Mouse (Mus musculus) natural killer cell, adult 2 months (primary cell): ENCODE results near the gene Ttn.

Experiments used
- DNase-seq, 2 experiments: peaks; one replicate each; pipeline ENCODE4 v3.0.0; 2022; ENCODE audit warnings: low spot score in 2 of 2

Ttn gene

DNA sequence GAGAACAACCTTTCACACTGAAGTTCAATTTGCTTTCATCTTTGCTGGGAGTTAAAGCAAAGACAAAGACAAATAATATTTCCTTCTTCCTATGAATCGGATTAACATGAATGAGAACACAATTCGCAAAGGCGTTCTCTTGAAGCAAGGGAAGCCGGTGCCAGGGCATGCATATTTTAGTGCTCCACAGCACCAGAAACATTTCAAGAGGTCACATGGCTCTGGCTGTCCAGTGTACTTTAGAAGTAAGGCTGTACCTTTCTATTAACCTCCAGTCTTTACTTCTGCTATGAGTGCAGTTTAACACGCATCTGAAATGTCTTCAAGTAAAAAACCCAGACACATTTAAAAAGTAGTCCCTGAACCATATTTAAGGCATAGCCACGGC is 20.3 kb downstream of the Ttn start:
- no peak for DNase-seq

DNA sequence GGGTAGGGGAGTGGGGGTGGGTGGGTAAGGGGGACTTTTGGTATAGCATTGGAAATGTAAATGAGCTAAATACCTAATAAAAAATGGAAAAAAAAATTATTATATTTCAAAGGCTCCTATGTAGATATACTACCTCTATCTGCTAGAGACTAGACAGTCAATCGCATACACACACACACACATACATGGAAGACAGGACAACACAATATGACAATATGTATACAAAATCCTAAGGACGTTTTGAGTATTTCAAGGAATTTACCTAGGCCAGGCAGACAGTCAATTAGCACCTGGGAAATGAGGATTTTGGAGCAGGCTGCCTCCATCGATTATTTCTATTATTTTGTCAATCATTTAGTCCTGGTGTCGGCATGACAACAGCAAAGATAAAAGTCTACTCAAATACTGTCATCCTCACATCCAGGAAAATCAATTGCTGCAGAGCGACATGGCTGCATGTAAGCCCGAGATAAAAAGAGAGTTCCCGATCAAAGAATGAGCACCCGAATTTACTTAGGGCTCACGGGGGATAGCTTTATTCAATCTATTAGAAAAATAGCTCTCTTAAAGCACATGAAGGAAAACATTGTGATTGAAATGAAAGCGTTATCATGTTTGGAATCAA is 20.8 kb downstream of the Ttn start:
- no peak for DNase-seq

DNA sequence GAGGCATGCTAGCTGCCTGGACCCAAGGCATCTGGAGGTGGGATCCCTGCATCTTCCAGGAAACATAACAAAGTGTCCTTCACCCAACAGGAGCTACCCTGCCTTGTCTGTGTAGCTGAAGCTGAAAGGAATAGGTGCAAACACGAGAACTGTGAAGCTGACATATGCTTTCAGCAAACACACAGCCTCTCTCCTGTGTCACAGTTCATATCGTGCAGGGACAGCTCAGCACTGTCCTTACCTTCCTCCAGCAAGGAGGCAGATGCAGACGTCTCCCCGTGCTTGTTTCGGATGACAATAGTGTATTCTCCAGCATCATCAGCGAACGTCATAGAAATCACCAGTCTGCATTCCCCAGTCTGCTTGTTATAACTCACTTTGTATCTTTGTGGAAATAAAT is 32.6 kb downstream of the Ttn start:
- no peak for DNase-seq

DNA sequence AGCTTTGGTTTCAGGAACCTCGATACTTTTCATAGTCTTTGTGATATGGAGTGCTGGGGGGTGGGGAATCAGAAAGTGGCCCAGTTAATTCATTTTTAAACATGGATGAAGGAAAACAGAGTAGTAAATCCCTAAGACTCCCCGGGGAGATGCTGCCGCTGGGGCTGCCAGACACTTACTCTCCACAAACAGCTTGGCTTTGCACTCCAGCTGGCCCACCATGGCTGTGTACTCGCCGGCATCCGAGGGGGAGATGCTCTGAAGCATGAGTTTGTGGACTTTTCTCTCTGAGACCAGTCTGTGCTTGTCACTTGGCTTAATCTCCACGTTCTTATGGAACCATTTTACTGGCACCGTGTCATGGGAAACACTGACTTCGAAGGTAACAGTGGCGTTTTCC is 43.8 kb downstream of the Ttn start:
- no peak for DNase-seq

DNA sequence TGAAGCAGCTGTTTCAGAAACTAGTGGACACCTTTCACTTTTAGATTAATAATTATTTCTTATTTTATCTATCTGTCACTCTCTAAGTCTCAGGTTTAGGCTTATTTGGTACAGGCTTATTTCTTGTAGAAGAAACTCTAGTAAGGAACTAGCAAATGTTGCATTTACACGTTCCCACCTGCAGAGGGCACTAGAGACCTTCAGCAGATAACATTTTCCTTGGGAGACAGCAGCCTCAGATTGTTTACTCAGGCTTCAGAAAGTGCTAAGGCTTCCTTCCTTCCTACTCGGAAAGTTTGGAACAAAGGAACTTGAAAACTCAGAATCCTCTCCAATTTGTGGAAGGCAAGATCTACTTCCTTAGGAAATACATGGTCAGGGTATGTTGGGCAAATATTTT is 52.6 kb downstream of the Ttn start:
- no peak for DNase-seq

DNA sequence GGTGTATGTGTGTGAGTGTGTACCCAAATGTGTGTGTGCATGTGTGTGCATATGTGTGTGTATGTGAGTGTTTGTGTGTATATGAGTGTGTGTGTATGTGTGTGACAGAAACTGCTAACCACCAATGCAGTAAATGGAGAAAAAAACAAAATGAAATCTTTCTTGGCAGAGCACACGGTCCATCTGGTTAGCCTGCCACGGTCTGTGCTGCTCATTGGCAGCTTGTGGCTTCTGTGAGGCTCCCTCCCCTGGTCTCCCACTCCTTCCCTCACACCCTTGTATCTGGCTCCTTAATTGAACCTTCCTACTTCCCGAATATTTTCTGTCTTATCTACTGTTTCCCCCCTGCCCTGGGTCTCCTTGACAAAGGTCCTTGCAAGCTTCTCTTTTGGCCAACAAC is 53.5 kb downstream of the Ttn start:
- DNase-seq = no peak

- DNase-seq = no peak
These were observed 54.0 kb downstream of the Ttn start for GRCm38 (mm10) chr2:76928298-76928697.

DNA sequence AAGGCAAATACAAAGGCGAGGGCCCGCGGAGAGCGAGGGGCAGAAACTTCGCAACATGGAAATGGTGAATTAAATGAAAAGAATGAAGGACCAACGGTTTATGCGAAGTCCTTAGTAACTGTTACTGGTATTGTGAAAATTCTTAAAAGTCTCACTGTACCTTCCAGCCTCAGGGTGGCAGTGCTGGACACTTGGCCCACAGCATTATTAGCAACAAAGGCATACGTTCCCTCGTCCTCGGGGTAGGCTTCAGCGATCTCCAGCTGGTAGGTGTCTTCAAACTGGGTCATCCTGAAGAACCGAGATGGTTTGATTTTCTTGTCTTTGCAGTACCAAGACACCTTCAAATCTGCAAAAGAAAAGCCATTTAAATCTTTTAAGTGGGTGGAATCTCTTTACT is 55.4 kb downstream of the Ttn start:
- DNase-seq = no peak

DNA sequence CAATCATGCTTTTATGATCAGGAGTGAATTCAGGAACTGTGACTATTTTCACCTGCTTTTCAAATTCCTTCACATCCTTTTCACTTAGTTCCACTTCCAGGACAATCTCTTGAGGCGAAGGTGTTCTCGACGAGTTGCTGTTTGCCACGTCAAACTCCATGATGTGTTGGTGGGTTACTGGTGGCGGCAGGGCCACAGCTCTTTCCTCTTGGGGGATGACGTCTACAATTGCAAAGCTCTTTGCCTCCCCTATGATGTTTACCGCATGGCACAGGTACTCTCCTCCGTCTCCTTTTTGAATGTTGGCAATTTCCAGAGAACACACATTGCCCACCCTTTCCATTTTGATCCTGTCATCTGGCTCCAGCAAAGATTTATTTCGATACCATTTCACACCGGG is 67.4 kb downstream of the Ttn start:
- no peak for DNase-seq

DNA sequence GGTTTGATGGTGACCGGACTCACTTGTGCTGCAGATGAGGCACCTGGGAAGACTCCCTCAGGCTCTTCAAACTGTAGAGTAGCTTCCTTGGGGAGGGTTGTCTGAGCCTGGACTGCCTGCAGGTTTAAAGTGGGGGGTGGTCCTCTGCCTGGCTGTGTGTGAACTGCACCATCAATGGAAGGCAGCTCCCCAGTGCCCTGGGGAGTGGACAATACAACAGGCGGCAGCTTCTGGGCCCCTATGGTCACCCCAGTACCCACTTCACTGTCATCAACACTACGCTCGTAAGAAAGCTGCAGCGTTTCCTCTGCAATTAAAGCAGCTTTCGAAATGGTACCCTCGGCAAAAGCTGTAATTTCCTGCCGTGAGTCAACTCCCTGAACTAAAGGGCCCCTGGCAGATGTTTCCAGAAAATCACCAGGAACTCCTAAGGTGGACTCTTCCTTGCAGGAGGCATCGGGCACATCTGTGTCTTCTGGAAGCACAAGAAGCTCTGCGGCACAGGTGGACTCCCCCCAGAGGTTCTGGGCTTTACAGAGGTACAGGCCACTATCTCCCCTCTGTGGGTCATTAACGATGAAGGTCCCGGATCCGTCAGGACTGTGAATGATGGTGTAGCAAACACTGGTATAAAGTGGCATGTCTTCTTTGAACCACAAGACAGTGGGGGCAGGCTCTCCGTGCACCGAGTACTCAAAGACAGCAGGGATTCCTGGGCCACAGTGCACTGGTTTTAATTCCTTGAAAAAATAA is 73.5 kb downstream of the Ttn start:
- no peak for DNase-seq

DNA sequence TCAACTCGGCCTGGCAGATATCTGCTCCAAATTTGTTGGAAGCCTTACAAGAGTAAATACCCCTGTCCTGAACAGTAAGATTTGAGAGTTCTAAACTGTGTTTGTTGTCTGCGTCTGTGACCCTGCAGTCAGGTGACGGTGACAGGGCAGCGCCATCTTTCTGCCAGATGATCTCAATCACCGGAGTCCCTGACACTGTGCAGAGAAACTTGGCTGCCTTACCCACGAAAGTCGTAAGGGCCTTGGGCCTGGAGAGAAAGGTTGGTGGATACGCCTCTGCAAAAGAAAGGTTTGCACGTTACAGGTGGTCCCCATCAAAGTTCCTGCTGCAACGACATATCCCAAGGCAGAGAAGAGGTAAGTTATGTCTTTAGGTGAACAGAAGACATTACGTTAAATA is 79.0 kb downstream of the Ttn start:
- no peak for DNase-seq

DNA sequence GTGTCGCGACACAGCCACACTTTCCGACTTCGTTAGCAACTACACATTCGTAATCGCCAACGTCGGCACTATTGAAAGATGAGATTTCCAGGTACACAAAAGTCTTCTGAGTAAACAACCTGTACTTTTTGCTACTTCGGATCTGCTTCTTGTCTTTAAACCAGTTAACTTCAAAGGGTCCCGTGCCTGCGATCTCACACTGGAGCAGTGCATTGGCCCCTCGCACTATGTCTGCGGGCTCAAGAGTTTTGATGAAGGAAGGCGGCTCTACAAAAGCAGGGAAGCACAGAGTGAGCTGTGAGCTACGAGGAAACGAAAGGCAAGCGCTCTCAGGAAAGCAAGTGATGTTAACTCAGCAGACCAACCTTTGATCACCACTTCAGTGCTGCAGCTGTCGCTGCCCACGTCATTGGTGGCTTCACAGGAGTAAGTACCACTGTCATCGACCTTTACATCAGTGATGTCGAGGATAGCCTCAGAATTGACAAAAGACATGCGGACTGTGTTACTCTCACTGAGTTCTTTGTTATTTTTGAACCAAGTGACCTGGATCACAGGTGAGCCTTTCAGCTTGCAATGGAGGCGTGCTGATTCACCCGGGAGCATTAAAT is 80.8 kb downstream of the Ttn start:
- no peak for DNase-seq

DNA sequence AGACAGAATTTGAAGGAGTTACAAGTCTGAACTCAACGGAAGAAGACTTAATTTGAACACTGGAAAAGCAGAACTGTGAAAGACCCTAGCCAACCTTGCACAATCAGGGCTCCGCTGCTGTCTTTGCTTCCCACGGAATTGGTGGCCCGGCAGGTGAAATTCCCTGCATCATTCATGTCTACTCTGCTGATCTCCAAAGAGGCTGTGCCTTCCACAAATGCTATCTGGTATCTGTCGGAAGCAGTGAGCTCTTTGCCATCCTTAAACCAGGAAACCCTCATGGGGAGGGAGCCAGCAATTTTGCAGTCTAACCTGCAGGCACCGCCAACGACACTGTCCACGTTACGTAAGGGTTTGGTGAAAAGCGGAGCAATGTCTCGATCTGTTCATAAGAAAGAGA is 82.5 kb downstream of the Ttn start:
- DNase-seq = no peak

DNA sequence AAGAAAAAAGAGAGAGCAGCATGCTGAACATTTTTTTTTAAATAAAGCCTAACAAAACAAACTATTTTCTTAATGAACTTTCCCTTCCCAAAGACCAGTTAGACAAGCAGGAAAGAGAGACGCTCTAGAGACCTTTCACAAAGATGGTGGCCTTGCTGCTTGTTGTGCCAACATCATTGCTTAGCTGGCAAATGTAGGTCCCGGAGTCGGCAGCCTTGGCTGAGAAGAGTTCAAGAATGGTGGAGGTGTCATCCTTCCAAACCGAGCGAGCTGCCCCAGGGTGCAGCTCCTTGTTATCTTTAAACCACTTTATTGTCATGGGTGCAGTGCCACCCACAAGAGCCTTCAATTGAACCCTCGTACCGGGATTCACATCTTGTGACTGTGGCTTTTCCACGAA is 85.4 kb downstream of the Ttn start:
- DNase-seq = no peak

GRCm38 (mm10) chr2:76895327-76895726 is 87.0 kb downstream of the Ttn start:
- DNase-seq = no peak

DNA sequence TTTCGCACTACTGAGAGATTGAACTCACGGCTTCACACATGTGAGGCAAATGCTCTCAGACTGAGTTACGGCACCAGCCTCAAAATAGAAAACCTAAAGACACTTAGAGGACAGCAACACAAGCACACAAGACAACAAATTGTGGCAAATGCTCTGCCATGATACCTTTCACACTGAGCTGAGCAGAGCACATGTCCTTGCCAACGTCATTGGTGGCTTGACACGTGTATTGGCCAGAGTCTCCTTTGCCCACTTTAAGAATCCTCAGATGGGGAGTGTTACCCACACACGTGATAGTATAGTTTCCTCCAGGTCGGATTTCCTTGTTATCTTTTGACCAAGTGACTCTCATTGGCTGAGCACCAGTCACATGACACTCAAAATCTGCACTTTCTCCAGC is 93.6 kb downstream of the Ttn start:
- no peak for DNase-seq

GRCm38 (mm10) chr2:76885855-76886254 is 96.5 kb downstream of the Ttn start:
- DNase-seq = no peak

- no peak for DNase-seq
These were observed 100.9 kb downstream of the Ttn start for GRCm38 (mm10) chr2:76881406-76881805.

GRCm38 (mm10) chr2:76875587-76875986 is 106.8 kb downstream of the Ttn start:
- no peak for DNase-seq

- no peak for DNase-seq
These were observed 115.4 kb downstream of the Ttn start for GRCm38 (mm10) chr2:76866928-76867327.

DNA sequence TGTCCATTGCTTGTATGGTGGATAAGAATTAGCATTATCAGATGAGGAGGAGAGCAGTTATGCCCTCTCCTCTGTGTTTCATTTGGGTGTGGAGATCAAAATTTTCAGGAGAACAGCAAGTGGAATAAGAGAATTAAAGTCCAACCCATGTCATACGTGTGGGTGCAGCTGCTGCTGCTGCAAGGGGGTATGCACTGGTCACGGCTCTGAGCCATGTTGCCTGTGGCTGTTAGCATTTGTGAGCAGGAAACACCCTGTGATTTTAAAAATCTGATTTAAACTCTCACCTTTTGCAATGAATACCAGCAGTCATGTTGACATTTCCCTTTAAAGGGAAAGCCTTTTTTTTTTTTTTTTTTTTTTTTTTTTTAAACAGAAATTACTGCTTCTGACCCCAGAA is 116.8 kb downstream of the Ttn start:
- no peak for DNase-seq

GRCm38 (mm10) chr2:76861327-76861726 is 121.0 kb downstream of the Ttn start:
- no peak for DNase-seq

DNA sequence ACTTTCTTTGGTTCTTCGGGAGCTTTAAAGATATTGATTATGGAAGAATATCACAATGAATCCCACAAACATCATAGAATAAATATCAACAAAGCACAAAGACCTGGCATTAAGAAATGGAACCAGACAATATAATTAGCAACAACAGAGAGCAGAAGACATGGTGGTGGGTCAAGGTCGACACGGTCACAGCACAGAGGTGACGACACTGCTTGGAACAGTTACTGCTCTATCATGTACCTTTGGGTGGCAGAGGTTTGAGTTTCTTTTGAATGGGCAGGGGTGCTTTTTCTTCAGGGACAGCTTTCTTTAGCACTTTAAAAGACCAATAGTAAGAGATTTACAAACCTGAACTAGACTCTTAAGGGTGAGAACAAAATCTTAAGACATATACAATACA is 132.3 kb downstream of the Ttn start:
- no peak for DNase-seq
